Mouse (Mus musculus) heart, embryonic 11.5 days (tissue): ENCODE measurements at regions not wholly inside any gene's neighbourhood (a gene's known extent, or its start where the extent isn't known, plus 50 kb on each side); places are given as distances from the start of the nearest gene placed in this dataset.
"Not testable (repeated sequence)": the region's sequence is repeated elsewhere in the genome, so short reads cannot be mapped to it uniquely, and the experiment has no call there.

Experiments
- ATAC-seq: fragments of 200-750 bp; cut with Nextera tagmentation; replicated peaks from 2 replicates; pipeline ENCODE4 v1.8.0; 2017; ENCODE audit warnings: moderate library complexity; ENCODE audit not compliant: insufficient number of reproducible peaks, low FRiP score, low TSS enrichment
- H3K27ac ChIP-seq: fragments of 300-500 bp; sonication (generic); 2 replicates; pipeline ENCODE4 v1.5.1; 2014; ENCODE audit warnings: mild to moderate bottlenecking, low read depth, low read length
- H3K27me3 ChIP-seq: fragments of 300-500 bp; sonication (generic); 2 replicates; pipeline ENCODE4 v1.6.1; 2014; ENCODE audit warnings: mild to moderate bottlenecking, low read length, mixed read lengths; ENCODE audit not compliant: control insufficient read depth, insufficient read depth
- H3K36me3 ChIP-seq: fragments of 300-500 bp; sonication (generic); 2 replicates; pipeline ENCODE4 v1.6.1; 2014; ENCODE audit warnings: mild to moderate bottlenecking, low read length, moderate library complexity, mixed read lengths; ENCODE audit not compliant: control insufficient read depth, insufficient read depth
- H3K4me1 ChIP-seq: fragments of 300-500 bp; sonication (generic); 2 replicates; pipeline ENCODE4 v1.6.1; 2014; ENCODE audit warnings: low read length; ENCODE audit not compliant: control insufficient read depth, insufficient read depth
- H3K4me2 ChIP-seq: fragments of 300-500 bp; sonication (generic); 2 replicates; pipeline ENCODE4 v1.6.1; 2014; ENCODE audit warnings: mild to moderate bottlenecking, moderate library complexity
- H3K4me3 ChIP-seq: fragments of 300-500 bp; sonication (generic); 2 replicates; pipeline ENCODE4 v1.5.1; 2014; ENCODE audit warnings: low read depth, low read length
- H3K9ac ChIP-seq: fragments of 300-500 bp; sonication (generic); 2 replicates; pipeline ENCODE4 v1.6.1; 2014; ENCODE audit warnings: mild to moderate bottlenecking, low read depth, low read length, moderate library complexity
- H3K9me3 ChIP-seq: fragments of 300-500 bp; sonication (generic); replicated peaks from 2 replicates; pipeline ENCODE4 v1.6.1; 2016; ENCODE audit warnings: low read length; ENCODE audit not compliant: control insufficient read depth
- WGBS: fragments of 180-500 bp; shearing (Covaris S2); extraction: QIAGEN DNeasy Blood & Tissue Kit; methylation state at CpG from one replicate; pipeline ENCODE4 v1.1.7; 2014; ENCODE audit not compliant: insufficient replicate concordance; 5-methylcytosine and 5-hydroxymethylcytosine counted together

DNA sequence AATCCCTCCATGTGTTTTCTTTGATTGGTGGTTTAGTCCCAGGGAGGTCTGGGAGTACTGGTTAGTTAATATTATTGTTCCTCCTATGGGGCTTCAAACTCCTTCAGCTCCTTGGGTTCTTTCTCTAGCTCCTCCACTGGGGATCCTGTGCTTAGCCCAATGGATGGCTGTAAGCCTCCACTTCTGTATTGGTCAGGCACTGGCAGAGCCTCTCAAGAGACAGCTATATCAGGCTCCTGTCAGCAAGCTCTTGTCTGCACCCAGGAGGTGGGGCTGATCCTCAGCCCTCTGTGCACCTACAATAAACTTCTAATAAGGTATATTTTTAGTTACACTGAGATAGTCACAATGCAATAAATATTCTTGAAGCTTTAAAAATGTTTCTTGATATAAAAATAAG, 171.2 kb downstream of the Pcdh18 start:
- H3K27ac ChIP-seq, H3K4me2 ChIP-seq, H3K9ac ChIP-seq, H3K9me3 ChIP-seq, H3K4me3 ChIP-seq, H3K4me1 ChIP-seq, ATAC-seq, H3K27me3 ChIP-seq, H3K36me3 ChIP-seq: not testable (repeated sequence)

GRCm38 (mm10) chr3:49566769-49567729, 190.1 kb downstream of the Pcdh18 start:
- Histone ChIP-seq H3K9me3 (no peaks in the 10 kb centered on the region), H3K4me3 (no peak overlapping the region), H3K4me1 (no peaks in the 10 kb centered on the region), H3K36me3 (no peaks in the 10 kb centered on the region), H3K27me3 (no peaks in the 10 kb centered on the region), H3K4me2 (no peak overlapping the region), H3K9ac (no peak overlapping the region), H3K27ac (no peak overlapping the region)
- 82% methylated on average over 8 of the region's 8 CpGs for WGBS
- no peak for ATAC-seq

- Histone ChIP-seq H3K27me3 (no peaks in the 10 kb centered on the region), H3K9me3 (no peaks in the 10 kb centered on the region), H3K27ac (no peak overlapping the region), H3K9ac (no peak overlapping the region), H3K4me1 (no peaks in the 10 kb centered on the region), H3K4me2 (no peak overlapping the region), H3K4me3 (no peak overlapping the region), H3K36me3 (no peaks in the 10 kb centered on the region)
- ATAC-seq: no peak
Observed at GRCm38 (mm10) chr3:49527642-49528041, 229.5 kb downstream of the Pcdh18 start.

- Histone ChIP-seq H3K9me3 (no peaks in the 10 kb centered on the region), H3K27ac (no peak overlapping the region), H3K9ac (no peak overlapping the region), H3K4me1 (no peaks in the 10 kb centered on the region), H3K27me3 (no peaks in the 10 kb centered on the region), H3K4me2 (no peak overlapping the region), H3K4me3 (no peak overlapping the region), H3K36me3 (no peaks in the 10 kb centered on the region)
- 65% methylated on average over 2 of the region's 2 CpGs for WGBS
- ATAC-seq: no peak
Observed at GRCm38 (mm10) chr3:49520088-49520487, 237.0 kb downstream of the Pcdh18 start.

GRCm38 (mm10) chr3:49504581-49504980, 252.5 kb downstream of the Pcdh18 start:
- Histone ChIP-seq H3K36me3 (no peaks in the 10 kb centered on the region), H3K4me2 (no peak overlapping the region), H3K9me3 (no peaks in the 10 kb centered on the region), H3K4me3 (no peak overlapping the region), H3K4me1 (no peaks in the 10 kb centered on the region), H3K27ac (no peak overlapping the region), H3K27me3 (no peaks in the 10 kb centered on the region), H3K9ac (no peak overlapping the region)
- WGBS: 65% methylated on average over 6 of the region's 6 CpGs
- no peak for ATAC-seq

GRCm38 (mm10) chr3:49502351-49502750, 254.8 kb downstream of the Pcdh18 start:
- Histone ChIP-seq H3K9me3 (no peaks in the 10 kb centered on the region), H3K4me3 (no peak overlapping the region), H3K4me2 (no peak overlapping the region), H3K4me1 (no peaks in the 10 kb centered on the region), H3K36me3 (no peaks in the 10 kb centered on the region), H3K27me3 (no peaks in the 10 kb centered on the region), H3K27ac (no peak overlapping the region), H3K9ac (no peak overlapping the region)
- ATAC-seq: no peak
- 71% methylated on average over 4 of the region's 4 CpGs for WGBS

DNA sequence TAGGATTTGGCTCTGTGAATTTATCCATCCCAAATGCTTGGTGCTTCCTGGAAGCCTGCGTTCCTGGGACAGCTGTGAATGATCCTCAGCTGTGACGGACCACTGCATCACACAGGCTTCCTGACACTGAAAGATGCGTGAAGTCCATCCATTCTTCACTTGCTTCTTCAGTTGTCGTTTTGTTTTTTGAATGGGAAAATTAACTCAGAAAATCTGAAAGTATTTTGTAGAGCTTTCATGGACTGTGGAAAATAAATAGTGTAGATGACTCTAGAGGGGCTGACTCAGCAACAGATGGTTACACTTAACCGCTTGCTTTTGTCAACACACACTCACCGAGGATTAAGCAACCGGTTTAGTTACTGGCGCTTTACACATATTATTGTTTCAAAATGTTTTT, 272.0 kb downstream of the Pcdh18 start:
- no peak for ATAC-seq
- no peaks in the 10 kb centered on the region for H3K27me3 ChIP-seq
- WGBS: 75% methylated on average over 8 of the region's 8 CpGs

More for the DNA sequence above, 272.0 kb downstream of the Pcdh18 start:
- H3K9ac ChIP-seq: no peak overlapping the region
- no peak overlapping the region for H3K4me2 ChIP-seq
- H3K9me3 ChIP-seq: no peaks in the 10 kb centered on the region
- H3K27ac ChIP-seq: no peak overlapping the region
- H3K4me3 ChIP-seq: no peak overlapping the region
- H3K36me3 ChIP-seq: no peaks in the 10 kb centered on the region
- H3K4me1 ChIP-seq: no peaks in the 10 kb centered on the region
